Mouse (Mus musculus) left cerebral cortex, postnatal 4 days (tissue): ENCODE data around the gene Fam98b. TPM values are rescaled to one million over a fixed set of nuclear protein-coding genes. Genes with fewer than 3 reads are reported as not detected.
A peak's percentile ranks its signal among the peaks of the same experiment; 100 is the strongest.

Experiments used
- DNase-seq: peaks from one replicate; pipeline ENCODE4 v3.0.0-alpha.2; 2022
- intact Hi-C: fragments of 180-260 bp; cut with DNase I; formaldehyde crosslinking; loops from one replicate; pipeline ENCODE4 v1.15.1; 2025
- total RNA-seq, 2 experiments: library from RNA; stranded (reverse); gene quantifications; 2 replicates each; pipeline ENCODE4 v1.2.3; 2021

Gene Fam98b
- total RNA-seq, 2 experiments from 2014 or later = 63.0 to 63.1 TPM

DNA sequence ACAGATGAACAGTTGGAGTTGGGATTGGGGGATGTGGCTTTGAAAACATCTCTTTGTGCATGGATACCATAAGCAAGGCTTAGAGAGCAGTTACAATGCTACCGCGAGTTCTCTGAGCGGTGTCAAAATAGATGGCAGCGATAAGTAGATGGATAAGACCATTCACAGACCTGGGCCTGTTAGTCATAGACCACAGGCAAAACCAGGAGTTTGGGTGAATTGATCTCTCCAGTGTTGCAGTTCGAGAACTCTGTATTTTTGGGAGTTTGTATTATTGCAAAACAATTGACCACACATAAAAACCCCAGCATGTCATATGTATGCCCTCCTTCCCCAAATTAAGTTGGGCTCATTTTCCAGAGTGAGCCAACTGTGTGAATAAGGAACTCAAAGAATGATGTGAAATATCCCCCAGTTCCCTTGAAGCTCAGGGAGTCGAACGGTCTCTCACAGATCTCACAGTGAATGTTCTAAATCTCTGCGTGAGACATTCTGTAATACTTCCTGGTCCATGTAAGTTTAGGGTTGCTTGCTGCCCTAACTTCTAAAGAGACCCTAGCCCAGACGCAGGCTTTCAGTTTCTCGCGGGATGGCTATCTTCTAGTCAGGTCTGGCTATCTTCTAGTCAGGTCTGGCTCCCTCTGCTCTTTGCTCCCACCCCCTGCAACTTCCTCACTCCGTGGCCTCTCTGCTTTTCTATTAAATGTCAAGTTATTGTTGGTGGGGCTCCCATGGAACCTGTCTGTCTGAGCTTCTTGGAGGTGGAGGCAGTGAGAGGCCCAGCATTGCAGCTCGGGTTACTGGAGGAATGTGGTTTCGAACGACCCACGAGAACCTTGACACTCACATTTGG is 50.3 kb downstream of the Fam98b start:
- intact Hi-C loops = no loop called here
- DNase-seq = no peak

DNA sequence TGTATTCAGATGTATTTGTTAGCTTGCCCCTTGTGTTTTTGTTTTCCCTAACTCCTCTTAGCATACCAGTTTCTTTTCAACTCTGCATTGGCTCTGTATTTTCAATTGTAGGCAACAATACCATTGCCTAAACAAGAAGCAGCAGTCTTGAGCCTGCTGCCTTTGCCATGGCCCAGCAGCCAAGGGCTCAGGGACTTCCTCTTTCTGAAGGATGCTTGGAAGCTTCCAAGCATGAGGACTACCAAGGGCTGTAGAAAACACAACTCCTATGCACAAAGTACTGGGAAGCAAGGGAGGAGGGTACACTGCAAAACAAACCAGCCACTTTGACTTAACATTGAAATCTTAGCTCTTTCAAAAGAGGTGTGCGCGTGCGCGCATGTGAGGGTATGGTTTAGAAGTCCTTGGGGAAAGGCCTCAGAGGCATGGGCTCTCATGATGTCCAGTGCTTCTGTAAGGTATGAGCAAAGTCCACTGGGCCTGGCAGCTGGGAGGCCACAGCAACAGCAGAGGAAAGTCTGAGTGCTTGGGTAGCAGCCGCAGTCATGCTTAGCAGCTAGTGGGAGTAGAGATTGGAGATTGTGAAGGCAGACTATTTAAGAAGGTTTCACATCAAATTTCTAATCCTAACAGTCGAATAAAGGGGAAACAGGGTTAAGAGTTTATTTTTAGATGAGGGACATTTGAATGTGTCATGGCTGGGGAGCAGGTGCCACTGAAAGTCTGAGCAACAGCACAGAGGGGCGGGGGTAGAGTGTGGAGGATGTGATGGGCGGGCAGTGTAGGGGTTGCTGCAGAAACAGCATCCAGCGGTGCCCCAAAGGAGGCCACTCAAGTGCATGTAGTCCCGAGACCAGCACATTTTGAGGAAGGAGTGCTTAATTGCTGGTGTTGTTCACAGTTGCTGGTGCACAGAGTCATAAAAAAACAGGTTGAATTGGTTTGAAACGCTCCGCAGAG is 54.1 kb downstream of the Fam98b start:
- DNase-seq = no peak
- intact Hi-C loops = no loop called here

DNA sequence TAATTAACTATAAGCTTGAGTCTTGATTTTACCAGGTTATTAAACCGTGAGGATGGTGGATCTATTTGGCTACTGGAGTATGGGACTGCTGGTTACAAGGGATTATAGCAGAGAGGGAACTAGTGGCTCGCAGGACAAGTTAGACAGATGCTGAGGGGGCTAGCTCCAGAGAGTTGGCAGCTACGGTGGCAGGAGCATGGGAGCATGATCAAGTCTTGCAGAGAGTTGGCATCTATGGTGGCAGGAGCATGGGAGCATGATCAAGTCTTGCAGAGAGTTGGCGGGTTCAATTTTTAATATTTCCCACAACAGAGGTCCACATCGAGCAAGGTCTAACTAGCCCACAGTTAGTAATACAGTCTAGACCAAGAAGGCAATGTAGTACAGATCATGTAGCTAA is 55.4 kb downstream of the Fam98b start:
- intact Hi-C loops = no loop called here

DNA sequence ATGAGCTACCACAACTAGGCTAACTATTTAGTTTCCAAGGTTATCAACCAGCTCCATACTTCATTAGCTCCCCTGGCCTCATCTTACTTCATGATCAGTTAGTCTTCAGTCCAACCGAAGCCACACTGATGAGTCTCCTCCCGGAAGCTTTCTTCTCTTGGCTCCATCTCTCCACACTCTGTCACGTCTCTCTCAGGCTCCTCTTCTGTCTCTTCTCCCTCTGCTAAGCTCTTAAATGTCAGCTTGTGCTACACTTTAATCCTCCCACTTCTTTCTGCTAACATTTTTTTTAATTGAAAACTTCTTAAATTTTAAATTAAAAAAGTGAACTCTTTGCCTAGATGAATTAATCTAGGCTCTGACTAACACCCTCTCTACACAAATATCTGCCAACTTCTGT is 58.4 kb downstream of the Fam98b start:
- intact Hi-C loops = no loop called here
- DNase-seq = no peak

More for the DNA sequence above, 55.4 kb downstream of the Fam98b start:
- peak; percentile 52 for DNase-seq

DNA sequence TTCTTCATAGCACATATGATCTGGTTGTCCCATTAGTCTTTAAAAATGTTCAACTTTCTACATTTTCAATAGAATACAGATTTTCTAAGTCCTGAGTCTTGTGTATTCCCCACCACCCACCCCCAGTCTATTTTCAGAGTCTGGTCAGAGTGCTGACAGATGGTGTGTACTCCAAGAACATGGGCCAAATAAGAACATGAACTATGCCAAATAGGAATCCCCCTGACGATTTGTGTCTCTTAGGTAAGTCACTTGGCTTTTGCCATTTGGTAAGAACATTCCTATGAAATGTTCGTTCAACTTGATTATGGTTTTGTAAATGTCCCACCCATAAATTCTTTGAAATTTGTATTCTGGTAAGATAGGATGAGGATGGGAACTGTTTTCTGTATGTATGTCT is 59.5 kb downstream of the Fam98b start:
- no peak for DNase-seq
- intact Hi-C loops = no loop called here

DNA sequence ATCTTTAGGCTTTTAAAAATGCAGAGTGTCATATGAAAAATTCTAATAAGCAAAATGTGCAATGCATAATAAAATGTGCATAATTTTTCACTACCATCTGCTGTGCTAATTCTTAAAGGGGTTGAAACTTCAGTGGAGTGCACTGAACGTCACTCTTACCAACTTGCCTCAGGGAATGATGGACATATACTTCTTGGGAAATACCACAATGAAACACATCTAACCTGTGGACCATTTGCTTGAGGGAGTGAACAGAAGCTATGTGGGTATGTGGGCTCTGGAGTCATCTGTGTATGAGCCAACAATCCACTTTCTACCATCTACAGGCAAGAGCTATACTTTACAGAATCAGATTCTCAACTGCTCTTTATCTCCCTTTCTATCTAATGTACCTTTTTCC is 61.8 kb downstream of the Fam98b start:
- intact Hi-C loops = no loop called here
- DNase-seq = no peak

DNA sequence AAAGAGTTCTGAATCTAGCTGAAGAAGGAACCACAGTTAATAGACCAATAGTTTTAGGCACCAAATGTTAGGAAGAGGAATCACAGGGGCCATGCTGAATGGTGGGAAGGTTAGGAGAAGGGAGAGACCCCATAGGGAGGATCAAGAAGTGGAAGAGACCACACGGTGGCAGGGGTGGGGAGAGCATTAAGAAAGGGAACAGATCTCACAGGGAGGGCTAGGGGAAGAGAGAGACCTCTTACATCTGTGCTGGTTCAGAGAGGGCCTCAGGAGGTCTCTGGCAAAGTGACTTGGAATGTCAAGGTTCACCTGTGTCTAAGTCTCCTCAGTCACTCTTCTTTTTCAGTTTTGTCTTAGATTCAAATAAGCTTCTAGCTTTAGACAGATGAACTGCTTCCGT is 62.5 kb downstream of the Fam98b start:
- intact Hi-C loops = no loop called here
- no peak for DNase-seq

DNA sequence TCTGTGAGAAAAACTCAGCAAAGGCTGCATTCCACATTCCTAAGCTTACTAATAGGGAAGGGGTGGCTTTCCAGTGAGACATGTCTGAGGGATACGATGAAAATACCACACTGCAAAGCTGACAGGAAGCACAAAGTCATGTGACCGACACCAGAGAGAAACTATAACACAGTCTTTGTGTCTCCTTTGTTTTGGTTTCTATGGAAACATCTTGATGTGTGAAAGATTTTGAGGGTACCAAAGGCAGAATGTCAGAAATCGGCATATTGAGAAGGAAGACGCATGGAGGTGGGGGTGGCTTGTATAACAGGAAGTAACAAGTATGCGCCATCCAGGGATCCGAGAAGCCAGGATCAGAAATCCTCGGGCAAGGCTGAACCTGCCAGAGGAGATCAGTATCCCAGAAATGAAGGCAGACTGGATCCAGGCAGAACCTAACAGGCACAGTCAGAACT is 62.9 kb downstream of the Fam98b start:
- intact Hi-C loops = no loop called here
- no peak for DNase-seq

DNA sequence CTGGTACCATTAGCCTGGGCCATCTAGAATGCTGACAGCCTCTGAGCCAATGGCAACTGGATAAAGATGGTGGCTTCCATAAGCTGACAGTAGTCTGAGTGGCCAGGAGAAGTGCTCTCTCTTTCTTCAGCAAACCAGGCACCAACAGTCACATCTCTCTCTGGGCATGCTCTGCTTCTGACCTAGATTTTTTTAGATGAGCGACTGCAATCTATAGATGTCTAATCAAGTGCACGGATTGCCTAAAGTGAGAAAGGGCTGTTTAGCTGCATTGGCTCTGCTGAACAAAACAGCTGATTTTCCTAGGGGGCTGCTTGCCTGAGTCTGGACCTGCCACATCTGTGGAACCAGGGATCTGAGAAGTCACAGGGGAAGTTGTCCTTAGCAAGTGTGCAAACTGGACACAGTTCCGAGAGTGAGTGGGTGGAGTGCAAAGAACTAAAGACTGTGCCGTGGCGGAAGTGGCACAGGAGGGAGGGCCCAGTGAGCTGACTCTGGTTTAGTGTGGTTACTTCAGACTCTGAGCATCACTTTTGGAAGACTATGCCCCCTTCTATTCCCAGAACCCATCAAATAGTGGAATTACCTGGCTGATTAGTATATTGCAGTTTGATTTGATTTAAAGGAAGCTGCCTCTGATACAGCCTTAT is 64.2 kb downstream of the Fam98b start:
- intact Hi-C loops = no loop called here
- no peak for DNase-seq

DNA sequence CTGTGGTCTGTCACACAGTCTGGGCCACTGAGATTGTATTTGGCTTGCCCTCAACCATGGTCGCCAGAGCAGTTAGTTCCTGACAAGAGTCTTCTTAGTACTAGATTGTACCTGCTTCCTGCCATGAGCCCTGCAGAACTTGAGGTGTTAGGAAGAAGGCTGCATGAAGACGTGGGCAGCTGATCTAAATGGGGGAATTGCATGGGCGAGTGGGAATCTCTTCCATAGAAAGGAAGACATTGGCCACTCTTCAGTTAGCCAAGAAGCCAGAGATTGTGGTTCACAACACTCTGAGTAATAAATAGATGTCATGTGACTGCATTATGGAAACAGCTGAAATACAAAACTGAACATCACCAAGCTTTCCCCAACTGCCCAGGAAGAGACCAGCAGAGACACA is 69.5 kb downstream of the Fam98b start:
- intact Hi-C loops = no loop called here
- DNase-seq = no peak

Other genes starting within 250 kb of the Fam98b start
- 10 to 100 TPM; 53.4 to 58.2 TPM for gene Spred1, start 128.4 kb upstream of the Fam98b start, total RNA-seq
- gene Rasgrp1, start 93.3 kb downstream of the Fam98b start, total RNA-seq = 10 to 100 TPM; 30.3 to 35.2 TPM